Mouse (Mus musculus) thymus, adult 2 months (tissue): Measurements from ENCODE around the gene Tpcn1.

Source experiments
- CTCF ChIP-seq: fragments of 200-500 bp; IDR thresholded peaks from 2 replicates; pipeline ENCODE4 v1.5.1; 2012; ENCODE audit warnings: mild to moderate bottlenecking, control low read depth, low read length, moderate library complexity, borderline replicate concordance; ENCODE audit not compliant: control insufficient read depth, poor library complexity, insufficient read depth; ENCODE audit errors: extremely low read depth
- POLR2A ChIP-seq: fragments of 200-500 bp; IDR thresholded peaks from 2 replicates; pipeline ENCODE4 v1.6.1; 2012; ENCODE audit warnings: mild to moderate bottlenecking, low read length, control low read depth, moderate library complexity; ENCODE audit not compliant: control insufficient read depth, poor library complexity, insufficient read depth; ENCODE audit errors: extremely low read depth

GRCm38 (mm10) chr5:120624427-120624826 lies 36.0 kb upstream of the Tpcn1 start:
- TF ChIP-seq CTCF (no peak), POLR2A (no peak)
